Mouse (Mus musculus) limb, embryonic 11.5 days (tissue): ENCODE measurements around the gene Bend3. TPM values are rescaled to one million over a fixed set of nuclear protein-coding genes. Genes with fewer than 3 reads are reported as not detected.

ENCODE experiments used
- ATAC-seq: fragments of 200-750 bp; cut with Nextera tagmentation; 2 replicates; pipeline ENCODE4 v1.8.0; 2017; ENCODE audit warnings: low read depth; ENCODE audit not compliant: insufficient number of reproducible peaks, low FRiP score, low TSS enrichment
- DNase-seq: peaks from one replicate; pipeline ENCODE4 v3.0.0-alpha.2; 2015; ENCODE audit warnings: low spot score
- H3K27ac ChIP-seq: fragments of 300-500 bp; sonication (generic); replicated peaks from 2 replicates; pipeline ENCODE4 v1.5.1; 2014; ENCODE audit warnings: low read depth, mild to moderate bottlenecking, low read length
- H3K27me3 ChIP-seq: fragments of 300-500 bp; sonication (generic); 2 replicates; pipeline ENCODE4 v1.6.1; 2014; ENCODE audit warnings: mild to moderate bottlenecking, low read length, mixed read lengths; ENCODE audit not compliant: control insufficient read depth, insufficient read depth
- H3K36me3 ChIP-seq: fragments of 300-500 bp; sonication (generic); 2 replicates; pipeline ENCODE4 v1.6.1; 2014; ENCODE audit warnings: mild to moderate bottlenecking, low read length, moderate library complexity, mixed read lengths; ENCODE audit not compliant: control insufficient read depth, insufficient read depth
- H3K4me1 ChIP-seq: fragments of 300-500 bp; sonication (generic); 2 replicates; pipeline ENCODE4 v1.6.1; 2014; ENCODE audit warnings: low read length, mixed read lengths; ENCODE audit not compliant: control insufficient read depth, insufficient read depth
- H3K4me2 ChIP-seq: fragments of 300-500 bp; sonication (generic); 2 replicates; pipeline ENCODE4 v1.6.1; 2014; ENCODE audit warnings: low read depth, mild to moderate bottlenecking, moderate library complexity; ENCODE audit not compliant: severe bottlenecking
- H3K4me3 ChIP-seq: fragments of 300-500 bp; sonication (generic); 2 replicates; pipeline ENCODE4 v1.5.1; 2014; ENCODE audit warnings: low read depth, low read length
- H3K9ac ChIP-seq: fragments of 300-500 bp; sonication (generic); 2 replicates; pipeline ENCODE4 v1.6.1; 2014; ENCODE audit warnings: mild to moderate bottlenecking, low read length
- H3K9me3 ChIP-seq: fragments of 300-500 bp; sonication (generic); 2 replicates; pipeline ENCODE4 v1.6.1; 2016; ENCODE audit warnings: low read length; ENCODE audit not compliant: control insufficient read depth
- WGBS: fragments of 180-500 bp; shearing (Covaris S2); extraction: QIAGEN DNeasy Blood & Tissue Kit; methylation state at CpG from one replicate; pipeline ENCODE4 v1.1.7; 2014; 5-methylcytosine and 5-hydroxymethylcytosine counted together
- polyA plus RNA-seq: library from polyadenylated mRNA; unstranded; fragments of >200 nt; fragmentation: Nextera tagmentation; extraction: Ambion mirVana; gene quantifications from 2 replicates; pipeline ENCODE4 v1.2.1, GENCODE M21; 2014

Bend3 gene
- polyA plus RNA-seq, 1 experiment from 2014 or later = 8.4 TPM

GRCm38 (mm10) chr10:43549411-43549810 is 70.8 kb downstream of the Bend3 start:
- Histone ChIP-seq H3K4me2 (no peak overlapping the region), H3K4me1 (peaks cover 2% of the 10 kb centered on the region; the same call in 1 of the 2 replicates), H3K27ac (no peak overlapping the region), H3K9me3 (no peaks in the 10 kb centered on the region; the same call in 1 of the 2 replicates), H3K36me3 (no peaks in the 10 kb centered on the region), H3K4me3 (no peak overlapping the region), H3K27me3 (no peaks in the 10 kb centered on the region), H3K9ac (no peak overlapping the region)
- DNase-seq = peak; percentile 31
- ATAC-seq = no peak
- WGBS = 69% methylated on average over 5 of the region's 5 CpGs

GRCm38 (mm10) chr10:43550923-43551322 is 72.3 kb downstream of the Bend3 start:
- WGBS = 29% methylated on average over 3 of the region's 3 CpGs
- H3K27ac ChIP-seq = no peak overlapping the region
- no peaks in the 10 kb centered on the region; the same call in 1 of the 2 replicates for H3K9me3 ChIP-seq
- no peaks in the 10 kb centered on the region for H3K36me3 ChIP-seq
- H3K9ac ChIP-seq = no peak overlapping the region
- peaks cover 2% of the 10 kb centered on the region; the same call in 1 of the 2 replicates for H3K4me1 ChIP-seq
- H3K4me2 ChIP-seq = no peak overlapping the region
- DNase-seq (no peak), ATAC-seq (no peak)
- H3K27me3 ChIP-seq = no peaks in the 10 kb centered on the region
- no peak overlapping the region for H3K4me3 ChIP-seq

GRCm38 (mm10) chr10:43551388-43551787 is 72.8 kb downstream of the Bend3 start:
- 24% methylated on average over 3 of the region's 3 CpGs for WGBS

GRCm38 (mm10) chr10:43557630-43558165 is 79.1 kb downstream of the Bend3 start:
- DNase-seq (no peak), ATAC-seq (no peak)
- Histone ChIP-seq H3K4me3 (no peak overlapping the region), H3K9ac (no peak overlapping the region), H3K36me3 (no peaks in the 10 kb centered on the region), H3K4me1 (no peaks in the 10 kb centered on the region), H3K27ac (no peak overlapping the region), H3K9me3 (no peaks in the 10 kb centered on the region; the same call in 1 of the 2 replicates), H3K4me2 (no peak overlapping the region), H3K27me3 (no peaks in the 10 kb centered on the region)
- WGBS = 90% methylated on average over 5 of the region's 5 CpGs

More at GRCm38 (mm10) chr10:43551388-43551787, 72.8 kb downstream of the Bend3 start:
- Histone ChIP-seq H3K4me3 (no peak overlapping the region), H3K27ac (no peak overlapping the region), H3K27me3 (no peaks in the 10 kb centered on the region), H3K9ac (no peak overlapping the region), H3K4me2 (no peak overlapping the region), H3K36me3 (no peaks in the 10 kb centered on the region), H3K4me1 (peaks cover 2% of the 10 kb centered on the region; the same call in 1 of the 2 replicates), H3K9me3 (no peaks in the 10 kb centered on the region; the same call in 1 of the 2 replicates)
- no peak for ATAC-seq
- DNase-seq = no peak

GRCm38 (mm10) chr10:43559313-43559712 is 80.7 kb downstream of the Bend3 start:
- Histone ChIP-seq H3K4me3 (no peak overlapping the region), H3K27ac (no peak overlapping the region), H3K9ac (no peak overlapping the region), H3K27me3 (no peaks in the 10 kb centered on the region), H3K4me1 (no peaks in the 10 kb centered on the region), H3K36me3 (no peaks in the 10 kb centered on the region), H3K4me2 (no peak overlapping the region), H3K9me3 (no peaks in the 10 kb centered on the region)
- no peak for DNase-seq
- no peak for ATAC-seq
- 78% methylated on average over 11 of the region's 11 CpGs for WGBS

GRCm38 (mm10) chr10:43560765-43561164 is 82.1 kb downstream of the Bend3 start:
- Histone ChIP-seq H3K4me3 (no peak overlapping the region), H3K9me3 (no peaks in the 10 kb centered on the region), H3K9ac (no peak overlapping the region), H3K36me3 (no peaks in the 10 kb centered on the region), H3K4me2 (no peak overlapping the region), H3K27me3 (no peaks in the 10 kb centered on the region), H3K4me1 (no peaks in the 10 kb centered on the region), H3K27ac (no peak overlapping the region)
- WGBS = 39% methylated on average over 2 of the region's 2 CpGs
- ATAC-seq (no peak), DNase-seq (no peak)

- Histone ChIP-seq H3K4me3 (no peak overlapping the region), H3K9ac (no peak overlapping the region), H3K4me1 (no peaks in the 10 kb centered on the region), H3K4me2 (no peak overlapping the region), H3K27me3 (no peaks in the 10 kb centered on the region), H3K9me3 (no peaks in the 10 kb centered on the region), H3K36me3 (no peaks in the 10 kb centered on the region), H3K27ac (no peak overlapping the region)
- DNase-seq (no peak), ATAC-seq (no peak)
- 90% methylated on average over 2 of the region's 2 CpGs for WGBS
Observed at GRCm38 (mm10) chr10:43561311-43561710, 82.7 kb downstream of the Bend3 start.
